Mouse (Mus musculus): Measurements from ENCODE around the gene Rpl19. TPM values are rescaled to one million over a fixed set of nuclear protein-coding genes. Genes with fewer than 3 reads are reported as not detected.

Rpl19 gene
- polyA plus RNA-seq, 1 experiment from 2014 or later: 694 TPM

DNA sequence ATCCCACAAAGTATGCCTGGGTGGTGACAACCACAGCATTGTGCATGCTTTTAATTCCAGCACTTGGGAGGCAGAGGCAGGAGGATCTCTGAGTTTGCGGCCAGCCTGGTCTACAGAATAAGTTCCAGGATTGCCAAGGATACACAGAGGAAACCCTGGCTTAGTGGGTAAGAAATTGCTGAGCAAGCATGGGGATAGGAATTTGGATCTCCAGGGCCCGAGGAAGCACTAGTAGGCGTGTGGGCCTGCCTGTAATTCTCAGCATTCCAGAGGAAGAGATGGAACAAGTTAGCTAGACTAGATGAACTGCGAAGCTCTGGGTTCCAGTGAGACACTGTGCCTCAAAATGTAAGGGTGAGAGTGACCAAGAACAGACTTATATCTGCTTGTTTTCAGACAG lies 46.9 kb downstream of the Rpl19 start:
- H3K27ac ChIP-seq: no peak overlapping the region
- H3K9ac ChIP-seq: no peak overlapping the region
- no peaks in the 10 kb centered on the region for H3K27me3 ChIP-seq (ENCODE audit: control insufficient read depth, insufficient read depth, low read length)
- no peaks in the 10 kb centered on the region for H3K36me3 ChIP-seq (replicated peaks; ENCODE audit: control insufficient read depth, insufficient read depth)
- no peak overlapping the region for H3K4me3 ChIP-seq (replicated peaks; ENCODE audit: low read length)
- no peak for ATAC-seq (ENCODE audit: low FRiP score)
- WGBS: 94% methylated on average over 4 of the region's 4 CpGs
- H3K9me3 ChIP-seq (ENCODE audit: control insufficient read depth, low read length): no peaks in the 10 kb centered on the region
- no peak for DNase-seq (ENCODE audit: low spot score)
- no peaks in the 10 kb centered on the region for H3K4me1 ChIP-seq (replicated peaks; ENCODE audit: control insufficient read depth, insufficient read depth, low read length)
- H3K4me2 ChIP-seq (replicated peaks): no peak overlapping the region

DNA sequence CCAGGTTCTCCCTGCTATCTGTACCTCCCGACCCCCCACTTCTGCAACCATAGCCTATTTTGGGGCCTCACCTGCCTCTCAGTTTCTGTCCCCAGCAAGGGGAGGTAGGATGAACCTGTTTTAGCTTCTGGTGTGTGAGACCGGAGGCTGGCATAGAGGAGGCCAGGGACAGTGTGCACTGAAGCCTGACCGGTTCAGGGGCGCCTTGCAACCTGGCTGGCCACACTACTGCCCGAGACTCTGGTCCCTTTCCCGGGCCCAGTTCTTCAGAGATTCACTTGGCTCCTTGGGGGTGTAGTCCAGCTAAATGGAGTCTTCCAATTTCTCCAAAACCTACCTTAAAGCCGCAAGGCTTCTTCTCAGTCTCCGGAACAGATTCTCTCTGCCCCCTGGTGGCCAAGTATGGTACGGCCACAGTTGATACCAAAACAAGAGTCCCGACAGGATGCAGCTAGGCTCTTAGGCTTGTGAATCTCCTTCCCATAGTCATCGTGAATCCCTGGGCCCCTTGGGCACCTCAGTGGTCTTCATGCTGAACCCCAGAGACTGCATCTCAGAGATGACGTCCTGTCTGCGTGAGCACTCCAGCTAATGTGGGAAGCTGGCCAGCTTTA lies 48.8 kb downstream of the Rpl19 start:
- ATAC-seq (ENCODE audit: low FRiP score): no peak

DNA sequence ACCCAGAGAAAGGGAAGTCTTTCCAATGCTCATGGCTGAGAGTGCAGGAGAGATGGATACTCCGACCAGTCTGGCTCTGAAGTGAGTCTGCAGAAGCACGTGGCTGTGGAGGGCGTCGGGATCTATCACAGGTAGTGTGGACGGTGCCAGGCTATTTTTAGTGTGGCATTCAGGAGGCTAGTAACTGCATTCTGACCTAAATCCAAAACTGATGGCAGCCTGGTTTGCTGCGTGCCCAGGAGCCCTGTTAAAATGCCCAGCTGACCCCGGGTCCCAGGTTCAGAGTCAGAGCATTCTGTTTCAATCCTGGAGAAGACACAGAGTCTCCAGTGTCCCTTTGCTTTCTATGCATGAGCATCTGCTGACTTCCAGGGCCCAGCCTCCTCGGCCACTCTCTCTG lies 50.6 kb downstream of the Rpl19 start:
- H3K4me1 ChIP-seq (replicated peaks; ENCODE audit: control insufficient read depth, insufficient read depth, low read length): no peaks in the 10 kb centered on the region
- no peaks in the 10 kb centered on the region for H3K36me3 ChIP-seq (replicated peaks; ENCODE audit: control insufficient read depth, insufficient read depth)
- no peak overlapping the region for H3K4me3 ChIP-seq (replicated peaks; ENCODE audit: low read length)
- H3K4me2 ChIP-seq (replicated peaks): no peak overlapping the region
- ATAC-seq (ENCODE audit: low FRiP score) (no peak), DNase-seq (ENCODE audit: low spot score) (no peak)
- H3K27me3 ChIP-seq (ENCODE audit: control insufficient read depth, insufficient read depth, low read length): no peaks in the 10 kb centered on the region
- H3K27ac ChIP-seq: no peak overlapping the region
- no peak overlapping the region for H3K9ac ChIP-seq
- no peaks in the 10 kb centered on the region for H3K9me3 ChIP-seq (ENCODE audit: control insufficient read depth, low read length)
- 85% methylated on average over 8 of the region's 8 CpGs for WGBS

More for the DNA sequence above, 48.8 kb downstream of the Rpl19 start:
- Histone ChIP-seq H3K4me2 (replicated peaks) (no peak overlapping the region), H3K9me3 (ENCODE audit: control insufficient read depth, low read length) (no peaks in the 10 kb centered on the region), H3K9ac (no peak overlapping the region), H3K27me3 (ENCODE audit: control insufficient read depth, insufficient read depth, low read length) (no peaks in the 10 kb centered on the region), H3K36me3 (replicated peaks; ENCODE audit: control insufficient read depth, insufficient read depth) (no peaks in the 10 kb centered on the region), H3K4me3 (replicated peaks; ENCODE audit: low read length) (no peak overlapping the region), H3K4me1 (replicated peaks; ENCODE audit: control insufficient read depth, insufficient read depth, low read length) (no peaks in the 10 kb centered on the region), H3K27ac (no peak overlapping the region)
- peak; percentile 96 for DNase-seq (ENCODE audit: low spot score)
- WGBS: 20% methylated on average over 13 of the region's 13 CpGs

Small RNA genes lying within 50 kb of the gene (microRNA-seq; reads per million reads assigned to microRNA genes)
- not detected for gene Gm27597

Other genes with a start within 250 kb of the Rpl19 start
- gene Rpl23, start 244.3 kb upstream of the Rpl19 start, polyA plus RNA-seq (2014; fragmentation: Nextera tagmentation; extraction: Ambion mirVana): 324 and 419 TPM in 2 replicates
- gene Lasp1, start 227.7 kb upstream of the Rpl19 start, polyA plus RNA-seq (2014; fragmentation: Nextera tagmentation; extraction: Ambion mirVana): 110 and 126 TPM in 2 replicates
- gene B230217C12Rik, start 185.9 kb upstream of the Rpl19 start, polyA plus RNA-seq (2014; fragmentation: Nextera tagmentation; extraction: Ambion mirVana): 38.2 and 38.8 TPM in 2 replicates
- 0.37 and 0.72 TPM in 2 replicates for gene Fbxo47, start 142.6 kb upstream of the Rpl19 start, polyA plus RNA-seq (2014; fragmentation: Nextera tagmentation; extraction: Ambion mirVana)
- gene Plxdc1, start 40.3 kb upstream of the Rpl19 start, polyA plus RNA-seq (2014; fragmentation: Nextera tagmentation; extraction: Ambion mirVana): 0.90 and 1.1 TPM in 2 replicates
- 6.5 and 11.0 TPM in 2 replicates for gene Arl5c, start 30.5 kb upstream of the Rpl19 start, polyA plus RNA-seq (2014; fragmentation: Nextera tagmentation; extraction: Ambion mirVana)
- gene Cacnb1, start 3.7 kb upstream of the Rpl19 start, polyA plus RNA-seq (2014; fragmentation: Nextera tagmentation; extraction: Ambion mirVana): 40.0 and 40.3 TPM in 2 replicates
- gene Stac2, start 26.8 kb downstream of the Rpl19 start, polyA plus RNA-seq (2014; fragmentation: Nextera tagmentation; extraction: Ambion mirVana): 6.7 and 7.3 TPM in 2 replicates
- 18.6 and 19.1 TPM in 2 replicates for gene Fbxl20, start 123.7 kb downstream of the Rpl19 start, polyA plus RNA-seq (2014; fragmentation: Nextera tagmentation; extraction: Ambion mirVana)
- gene Med1, start 166.6 kb downstream of the Rpl19 start, polyA plus RNA-seq (2014; fragmentation: Nextera tagmentation; extraction: Ambion mirVana): 53.2 and 54.7 TPM in 2 replicates
- gene Cdk12, start 176.3 kb downstream of the Rpl19 start, polyA plus RNA-seq (2014; fragmentation: Nextera tagmentation; extraction: Ambion mirVana): 7.9 and 10.3 TPM in 2 replicates